Mouse (Mus musculus): Measurements from ENCODE around the gene Tmem120a.

GRCm38 (mm10) chr5:135703431-135703830 lies 40.8 kb downstream of the Tmem120a start:
- TF ChIP-seq CTCF (IDR thresholded peaks at IDR 0.05; ENCODE audit: low read depth), result no peak
- no peak for TF ChIP-seq EP300 (IDR thresholded peaks at IDR 0.05; ENCODE audit: low read depth)

Measured in liver, embryonic 14.5 days (tissue).